Mouse (Mus musculus): ENCODE measurements around the gene Emilin3. TPM values are rescaled to one million over a fixed set of nuclear protein-coding genes. Genes with fewer than 3 reads are reported as not detected.

The Emilin3 gene
- total RNA-seq, 1 experiment, result 2.8 TPM

DNA sequence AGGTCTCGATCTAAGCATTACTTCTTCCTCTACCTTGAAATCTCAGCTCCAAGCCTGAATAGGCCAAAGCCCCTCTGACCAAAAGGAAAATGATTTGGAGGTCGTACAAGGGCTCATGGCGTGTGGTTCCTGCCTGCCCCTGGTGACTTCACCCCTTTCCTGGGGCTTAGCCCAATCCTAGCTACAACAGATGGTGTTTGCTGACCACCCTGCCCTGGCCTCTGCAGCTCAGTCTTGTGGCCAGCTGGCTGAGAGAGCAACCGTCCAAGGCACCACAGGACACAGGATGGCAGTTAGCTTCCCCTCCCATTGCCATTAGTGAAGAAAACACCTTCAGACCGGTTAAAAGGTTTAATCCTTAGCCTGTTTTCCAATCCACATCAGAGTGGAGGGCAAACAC, 6.0 kb downstream of the Emilin3 start:
- Histone ChIP-seq H3K9me3 (ENCODE audit: control insufficient read depth, insufficient read depth, low read depth, low read length) (no peaks in the 10 kb centered on the region), H3K9ac (ENCODE audit: insufficient read depth, low read depth, low read length, poor library complexity, severe bottlenecking) (no peak overlapping the region), H3K36me3 (ENCODE audit: control insufficient read depth, insufficient read depth, low read length, poor library complexity, severe bottlenecking) (0 out of 2 replicates have a peak, but pooled peaks cover 2% of the 10 kb centered on the region), H3K4me3 (ENCODE audit: insufficient read depth in 1 of 2, low read depth in 1 of 2, low read length in 2 of 2, poor library complexity in 1 of 2, severe bottlenecking in 1 of 2) (no peak overlapping the region), H3K27ac (ENCODE audit: insufficient read depth, low read depth, low read length, poor library complexity, severe bottlenecking) (no peak overlapping the region), H3K4me1 (ENCODE audit: control insufficient read depth in 2 of 2, insufficient read depth in 2 of 2, low read length in 2 of 2, poor library complexity in 1 of 2) (no peaks in the 10 kb centered on the region; a peak in 1 of 4 replicates)
- no peak for DNase-seq (ENCODE audit: low read depth, low spot score)
- in situ Hi-C loops (cut with MboI; ENCODE audit: low sequenced_read_pairs in 2 of 2, unreplicated experiment in 2 of 2), result no loop called here
- TF ChIP-seq MAFK (IDR thresholded peaks at IDR 0.05; ENCODE audit: insufficient read depth, low read depth, low read length), result no peak
- no peak for TF ChIP-seq ZNF384 (IDR thresholded peaks at IDR 0.05; ENCODE audit: low read depth, low read length)
- TF ChIP-seq CHD2 (IDR thresholded peaks at IDR 0.05; ENCODE audit: low read depth, low read length), result no peak
- TF ChIP-seq HCFC1 (IDR thresholded peaks at IDR 0.05; ENCODE audit: borderline replicate concordance, insufficient read depth, low read length), result no peak

- H3K9ac ChIP-seq (ENCODE audit: insufficient read depth, low read depth, low read length, poor library complexity, severe bottlenecking), result no peak overlapping the region
- no peaks in the 10 kb centered on the region; a peak in 1 of 4 replicates for H3K4me1 ChIP-seq (ENCODE audit: control insufficient read depth in 2 of 2, insufficient read depth in 2 of 2, low read length in 2 of 2, poor library complexity in 1 of 2)
- 0 out of 2 replicates have a peak, but pooled peaks cover 2% of the 10 kb centered on the region for H3K36me3 ChIP-seq (ENCODE audit: control insufficient read depth, insufficient read depth, low read length, poor library complexity, severe bottlenecking)
- H3K27ac ChIP-seq (ENCODE audit: insufficient read depth, low read depth, low read length, poor library complexity, severe bottlenecking), result no peak overlapping the region
- H3K4me3 ChIP-seq (ENCODE audit: insufficient read depth in 1 of 2, low read depth in 1 of 2, low read length in 2 of 2, poor library complexity in 1 of 2, severe bottlenecking in 1 of 2), result no peak overlapping the region
- in situ Hi-C loops (cut with MboI; ENCODE audit: low sequenced_read_pairs in 2 of 2, unreplicated experiment in 2 of 2), result no loop called here
- no peaks in the 10 kb centered on the region for H3K9me3 ChIP-seq (ENCODE audit: control insufficient read depth, insufficient read depth, low read depth, low read length)
- TF ChIP-seq CHD2 (IDR thresholded peaks at IDR 0.05; ENCODE audit: low read depth, low read length) (no peak), HCFC1 (IDR thresholded peaks at IDR 0.05; ENCODE audit: borderline replicate concordance, insufficient read depth, low read length) (no peak), ZC3H11A (IDR thresholded peaks at IDR 0.05; ENCODE audit: borderline replicate concordance, low read depth, low read length) (no peak), MAFK (IDR thresholded peaks at IDR 0.05; ENCODE audit: insufficient read depth, low read depth, low read length) (no peak), ZNF384 (IDR thresholded peaks at IDR 0.05; ENCODE audit: low read depth, low read length) (no peak)
- DNase-seq (ENCODE audit: low read depth, low spot score), result no peak
Observed at GRCm38 (mm10) chr2:160905301-160905700, 6.8 kb downstream of the Emilin3 start.

GRCm38 (mm10) chr2:160901656-160902412, 10.3 kb downstream of the Emilin3 start:
- Histone ChIP-seq H3K9me3 (ENCODE audit: control insufficient read depth, insufficient read depth, low read depth, low read length) (no peaks in the 10 kb centered on the region), H3K4me1 (ENCODE audit: control insufficient read depth in 2 of 2, insufficient read depth in 2 of 2, low read length in 2 of 2, poor library complexity in 1 of 2) (no peaks in the 10 kb centered on the region), H3K9ac (ENCODE audit: insufficient read depth, low read depth, low read length, poor library complexity, severe bottlenecking) (no peak overlapping the region), H3K27ac (ENCODE audit: insufficient read depth, low read depth, low read length, poor library complexity, severe bottlenecking) (no peak overlapping the region), H3K4me3 (ENCODE audit: insufficient read depth in 1 of 2, low read depth in 1 of 2, low read length in 2 of 2, poor library complexity in 1 of 2, severe bottlenecking in 1 of 2) (no peak overlapping the region), H3K36me3 (ENCODE audit: control insufficient read depth, insufficient read depth, low read length, poor library complexity, severe bottlenecking) (peaks cover 3% of the 10 kb centered on the region; the same call in 1 of the 2 replicates)
- DNase-seq (ENCODE audit: low read depth, low spot score), result no peak
- no peak for TF ChIP-seq HCFC1 (IDR thresholded peaks at IDR 0.05; ENCODE audit: borderline replicate concordance, insufficient read depth, low read length)
- TF ChIP-seq CHD2 (IDR thresholded peaks at IDR 0.05; ENCODE audit: low read depth, low read length), result no peak
- no peak for TF ChIP-seq ZNF384 (IDR thresholded peaks at IDR 0.05; ENCODE audit: low read depth, low read length)
- no peak for TF ChIP-seq ZC3H11A (IDR thresholded peaks at IDR 0.05; ENCODE audit: borderline replicate concordance, low read depth, low read length)
- no peak for TF ChIP-seq MAFK (IDR thresholded peaks at IDR 0.05; ENCODE audit: insufficient read depth, low read depth, low read length)
- in situ Hi-C loops (cut with MboI; ENCODE audit: low sequenced_read_pairs in 2 of 2, unreplicated experiment in 2 of 2), result no loop called here

- no peak overlapping the region for H3K9ac ChIP-seq (ENCODE audit: insufficient read depth, low read depth, low read length, poor library complexity, severe bottlenecking)
- H3K4me1 ChIP-seq (ENCODE audit: control insufficient read depth in 2 of 2, insufficient read depth in 2 of 2, low read length in 2 of 2, poor library complexity in 1 of 2), result no peaks in the 10 kb centered on the region
- H3K9me3 ChIP-seq (ENCODE audit: control insufficient read depth, insufficient read depth, low read depth, low read length), result no peaks in the 10 kb centered on the region
- no peak overlapping the region for H3K4me3 ChIP-seq (ENCODE audit: insufficient read depth in 1 of 2, low read depth in 1 of 2, low read length in 2 of 2, poor library complexity in 1 of 2, severe bottlenecking in 1 of 2)
- TF ChIP-seq MAFK (IDR thresholded peaks at IDR 0.05; ENCODE audit: insufficient read depth, low read depth, low read length) (no peak), HCFC1 (IDR thresholded peaks at IDR 0.05; ENCODE audit: borderline replicate concordance, insufficient read depth, low read length) (no peak)
- H3K27ac ChIP-seq (ENCODE audit: insufficient read depth, low read depth, low read length, poor library complexity, severe bottlenecking), result no peak overlapping the region
- in situ Hi-C loops (cut with MboI; ENCODE audit: low sequenced_read_pairs in 2 of 2, unreplicated experiment in 2 of 2), result loop anchor here in 1 of 2 experiments (25.0 kb wide), 1 partner anchor 479 kb away; no protein-coding TSS in a partner anchor
- no peak for DNase-seq (ENCODE audit: low read depth, low spot score)
- H3K36me3 ChIP-seq (ENCODE audit: control insufficient read depth, insufficient read depth, low read length, poor library complexity, severe bottlenecking), result no peaks in the 10 kb centered on the region; the same call in 1 of the 2 replicates
Observed at GRCm38 (mm10) chr2:160891697-160892096, 20.4 kb downstream of the Emilin3 start.
